Mouse (Mus musculus): Measurements from ENCODE around the gene Myoz2. TPM values are rescaled to one million over a fixed set of nuclear protein-coding genes. Genes with fewer than 3 reads are reported as not detected.

The Myoz2 gene
- total RNA-seq, 2 experiments from 2014 or later = 2,084 to 2,239 TPM

DNA sequence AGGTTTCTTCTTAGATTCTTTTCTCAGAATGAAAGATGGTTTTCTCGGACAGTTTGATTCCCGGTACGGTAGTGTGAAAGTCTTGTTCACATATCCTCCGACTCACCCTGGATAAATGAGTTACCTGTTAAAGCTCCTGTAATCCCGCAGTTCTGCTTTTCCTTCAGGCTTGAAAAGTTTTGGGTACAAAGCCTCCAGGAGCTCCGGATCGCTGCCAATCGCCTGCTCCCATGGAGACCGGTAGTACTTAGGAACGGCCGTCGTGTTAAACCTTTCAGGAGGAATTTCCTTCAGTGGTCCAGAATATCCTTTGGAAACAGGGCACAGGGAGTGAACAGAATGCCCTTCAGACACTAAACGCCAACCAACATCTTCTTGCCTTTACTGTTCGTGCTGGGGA lies 21.3 kb downstream of the Myoz2 start:
- intact Hi-C loops (cut with DNase I) = no loop called here
- no peak for DNase-seq

DNA sequence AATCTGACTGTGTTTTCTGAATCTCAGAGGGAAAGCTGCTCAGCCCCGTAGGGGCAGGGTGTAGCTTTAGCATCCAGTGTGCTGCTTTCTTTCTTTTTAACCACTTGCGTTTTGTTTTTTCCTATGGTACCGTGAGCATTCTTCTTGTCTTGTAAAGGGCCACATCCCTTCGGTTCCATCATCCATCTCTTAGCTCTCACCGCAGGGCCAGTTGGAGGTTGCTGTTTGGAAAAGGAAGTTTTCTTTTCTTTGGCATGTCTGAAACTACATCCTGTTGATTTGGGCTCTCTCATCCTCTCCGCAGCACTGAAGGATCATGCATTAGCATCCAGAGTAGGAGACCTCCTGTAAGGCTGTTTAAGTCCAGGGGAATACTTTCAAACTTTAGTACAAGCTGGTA lies 25.4 kb downstream of the Myoz2 start:
- no peak for DNase-seq
- intact Hi-C loops (cut with DNase I) = no loop called here

DNA sequence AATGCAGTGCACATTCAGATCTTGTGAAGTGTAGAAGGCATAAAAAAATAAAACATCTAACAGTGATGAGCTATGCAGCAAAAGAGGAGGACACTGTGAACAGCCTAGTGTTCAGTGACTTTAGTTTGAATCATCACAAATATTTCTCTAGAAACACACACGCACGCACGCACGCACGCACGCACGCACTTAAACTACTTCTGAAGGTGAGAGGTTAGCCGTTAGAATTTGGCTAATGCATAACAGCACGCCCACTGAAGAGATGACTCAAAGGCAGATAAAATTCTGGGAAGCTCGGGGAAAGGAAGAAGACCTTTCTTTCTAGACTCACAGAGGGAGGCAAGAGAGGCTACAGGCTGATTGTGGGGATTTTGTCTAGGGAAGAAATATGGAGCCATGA lies 27.4 kb downstream of the Myoz2 start:
- intact Hi-C loops (cut with DNase I) = no loop called here
- no peak for DNase-seq

DNA sequence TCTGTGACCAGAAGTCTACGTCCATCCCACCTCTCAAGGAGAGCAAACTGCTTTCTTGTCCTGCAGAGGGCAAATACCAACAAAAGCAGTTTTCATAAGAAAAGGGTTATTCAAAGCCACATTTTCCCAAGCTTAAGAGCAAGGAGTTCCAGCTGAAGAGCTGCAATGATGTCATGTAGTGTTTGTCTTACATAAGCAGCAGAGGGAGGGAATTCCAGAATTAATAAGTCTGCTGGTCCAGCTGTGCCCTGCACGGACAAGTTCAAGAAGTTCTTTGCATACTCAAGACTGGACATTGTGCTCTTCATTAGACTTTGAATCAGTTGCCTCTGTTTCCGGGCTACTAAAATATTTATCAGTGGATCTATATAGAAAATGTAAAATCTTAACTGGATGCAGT lies 33.8 kb downstream of the Myoz2 start:
- no peak for DNase-seq
- intact Hi-C loops (cut with DNase I) = no loop called here

DNA sequence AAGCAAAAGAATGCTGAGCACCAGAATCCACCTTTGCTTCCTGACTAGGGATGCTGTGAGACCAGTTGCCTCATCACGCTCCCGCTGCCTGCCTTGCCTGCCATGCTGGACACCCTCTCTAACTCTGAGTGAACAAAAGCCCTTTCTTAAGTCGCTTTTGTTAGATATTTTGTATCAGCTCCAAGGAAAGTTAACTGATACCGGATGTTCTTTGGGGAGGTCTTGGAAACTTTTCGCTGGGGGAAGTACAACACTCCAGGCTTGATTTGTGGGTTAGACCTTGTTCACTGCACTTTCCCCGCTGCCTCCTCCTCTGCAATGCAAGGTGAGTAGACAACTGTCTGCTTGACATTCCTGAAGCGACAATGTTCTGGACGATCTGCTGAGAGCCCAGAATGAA lies 36.3 kb downstream of the Myoz2 start:
- intact Hi-C loops (cut with DNase I) = no loop called here
- DNase-seq = no peak

DNA sequence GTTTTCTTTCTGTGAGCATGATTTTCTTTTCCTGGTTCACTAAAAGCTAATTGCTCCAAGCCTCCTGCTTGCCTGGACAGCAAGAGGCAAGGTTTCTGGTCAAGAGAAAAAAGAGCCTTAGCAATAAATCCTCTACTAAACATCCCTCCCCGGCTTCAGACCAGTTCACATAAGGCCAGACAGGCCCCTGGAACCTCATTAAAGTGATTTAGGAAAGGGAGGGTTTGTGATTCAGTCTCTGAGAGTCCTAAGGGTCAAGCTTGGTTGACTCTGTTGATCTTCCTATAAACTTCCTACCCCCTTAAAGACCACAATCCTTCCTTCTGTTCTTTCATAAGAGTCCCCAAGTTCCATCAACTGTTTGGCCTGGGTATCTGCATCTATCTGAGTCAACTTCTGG lies 37.8 kb downstream of the Myoz2 start:
- no peak for DNase-seq
- intact Hi-C loops (cut with DNase I) = no loop called here

DNA sequence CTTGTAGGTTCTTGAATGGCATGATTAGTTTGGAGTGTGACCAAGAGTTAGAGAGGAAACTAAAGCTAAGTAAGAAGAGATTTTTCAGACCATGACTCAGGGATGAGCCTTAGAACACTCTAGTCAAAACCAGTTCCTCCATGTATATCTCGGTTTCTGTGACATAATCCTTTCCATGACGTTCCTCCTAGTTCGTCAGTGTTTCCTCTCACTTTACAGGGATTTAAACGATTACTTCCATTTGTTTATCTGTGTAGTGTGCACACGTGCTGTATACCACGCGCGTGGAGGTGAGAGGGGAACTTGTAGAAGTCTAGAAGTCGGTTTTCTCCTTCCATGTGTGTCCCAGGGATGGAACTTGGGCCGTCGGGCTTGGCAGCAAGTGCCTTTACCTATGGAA lies 47.9 kb downstream of the Myoz2 start:
- intact Hi-C loops (cut with DNase I) = no loop called here
- no peak for DNase-seq

DNA sequence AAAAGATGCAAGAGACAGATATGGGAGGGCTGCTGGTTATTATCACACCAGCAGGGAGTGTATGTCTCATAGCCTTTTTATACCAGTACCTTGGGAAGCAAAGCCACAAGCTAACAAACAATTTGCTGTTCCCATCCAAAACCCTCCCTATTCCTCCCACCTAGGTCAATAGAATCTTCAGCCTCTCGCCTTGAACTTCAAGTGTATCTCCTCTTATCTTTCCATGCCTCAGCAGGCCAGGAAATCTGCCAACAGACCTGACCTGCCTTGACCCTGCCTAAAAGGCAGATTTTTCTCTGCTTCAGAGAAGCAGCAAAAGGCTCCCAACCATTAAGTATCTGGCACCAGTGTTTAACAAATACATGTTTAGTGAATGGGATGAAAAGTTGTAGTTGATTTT lies 48.4 kb downstream of the Myoz2 start:
- no peak for DNase-seq
- intact Hi-C loops (cut with DNase I) = no loop called here

DNA sequence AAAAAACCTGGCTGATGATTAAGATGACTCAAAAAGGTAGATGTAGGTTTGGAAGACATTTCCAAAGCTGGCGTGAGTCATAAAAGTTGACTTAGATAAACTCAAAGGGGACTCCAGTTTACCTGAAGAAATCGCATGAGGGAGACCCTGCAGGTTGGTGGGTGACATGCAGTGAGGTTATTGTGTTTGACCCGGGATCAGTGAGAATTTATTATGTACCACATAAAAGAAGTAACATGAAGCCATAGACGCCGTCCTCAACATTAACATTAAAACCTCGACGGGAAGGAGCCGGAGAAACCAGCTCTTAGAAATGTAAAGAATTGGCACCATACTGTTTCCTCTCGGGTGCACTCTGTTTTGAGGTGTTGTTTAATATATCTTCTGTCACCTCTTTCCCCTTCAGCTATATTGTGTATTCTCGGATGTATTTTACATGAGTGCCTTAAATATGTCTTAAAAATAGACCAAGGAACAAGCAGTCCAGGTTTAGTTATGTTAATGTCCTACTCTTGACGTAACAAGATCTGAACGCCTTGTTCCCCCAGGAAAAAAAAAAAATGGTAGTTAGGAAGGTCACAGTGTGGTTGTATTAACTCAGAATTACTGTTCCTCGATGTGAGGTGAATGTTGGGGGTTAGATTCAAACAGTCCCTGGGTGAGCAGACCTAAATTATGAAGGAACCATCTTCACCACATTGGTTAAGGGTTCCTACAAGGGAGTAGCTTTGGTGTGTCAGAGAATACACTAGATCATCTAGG lies 49.5 kb downstream of the Myoz2 start:
- intact Hi-C loops (cut with DNase I) = no loop called here
- DNase-seq = no peak

DNA sequence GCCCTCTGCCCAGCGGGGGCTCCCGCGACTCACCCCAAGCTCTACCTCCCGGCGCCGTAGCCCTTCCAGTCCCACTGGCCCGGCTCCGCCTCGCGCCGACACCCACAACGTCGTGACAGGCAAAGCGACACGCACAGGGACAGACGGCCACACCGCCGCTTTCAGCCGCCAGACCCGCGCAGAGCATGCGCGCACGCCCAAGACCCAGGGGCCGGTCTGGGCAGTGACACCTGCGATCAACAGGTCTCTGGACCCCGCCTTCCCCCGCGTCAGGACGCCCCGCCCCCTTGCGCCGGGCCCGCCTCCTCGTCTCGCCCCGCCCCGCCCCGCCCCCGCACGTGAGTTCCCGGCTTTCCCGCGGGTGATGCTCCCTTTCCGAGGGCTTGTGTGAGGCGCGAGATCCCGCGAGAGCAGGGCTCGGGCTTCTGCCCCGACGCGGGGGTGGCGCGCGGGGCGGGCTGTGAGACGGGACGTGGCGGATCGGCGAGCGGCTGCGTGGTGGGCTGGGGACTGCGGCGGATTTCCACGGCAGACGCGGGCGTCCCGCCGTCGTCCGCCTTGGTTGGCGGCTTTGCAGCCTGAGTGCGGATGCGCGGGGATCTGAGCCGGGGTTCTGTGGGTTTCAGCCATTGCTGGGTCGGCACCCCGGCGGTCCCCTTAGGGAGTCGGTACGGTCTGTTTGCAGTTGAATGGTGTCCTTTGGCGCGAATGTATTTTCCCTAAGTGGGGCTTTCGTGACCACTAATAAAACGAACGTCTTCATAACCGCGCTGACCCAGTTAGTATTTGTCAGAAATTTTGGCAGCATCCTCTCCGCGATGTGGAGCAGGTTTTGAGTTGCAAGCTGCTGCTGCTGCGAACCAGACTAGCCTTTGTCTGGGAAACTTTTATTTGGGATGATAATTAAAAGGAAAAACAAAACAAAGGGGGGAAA lies 50.3 kb downstream of the Myoz2 start, which contains the start of gene Usp53:
Usp53 (minus strand) TSS at position 262 of the 934 bp plus-strand sequence.
- intact Hi-C loops (cut with DNase I) = loop anchor here (5.0 kb wide), 1 partner anchor 173 kb away; no protein-coding TSS in a partner anchor

DNA sequence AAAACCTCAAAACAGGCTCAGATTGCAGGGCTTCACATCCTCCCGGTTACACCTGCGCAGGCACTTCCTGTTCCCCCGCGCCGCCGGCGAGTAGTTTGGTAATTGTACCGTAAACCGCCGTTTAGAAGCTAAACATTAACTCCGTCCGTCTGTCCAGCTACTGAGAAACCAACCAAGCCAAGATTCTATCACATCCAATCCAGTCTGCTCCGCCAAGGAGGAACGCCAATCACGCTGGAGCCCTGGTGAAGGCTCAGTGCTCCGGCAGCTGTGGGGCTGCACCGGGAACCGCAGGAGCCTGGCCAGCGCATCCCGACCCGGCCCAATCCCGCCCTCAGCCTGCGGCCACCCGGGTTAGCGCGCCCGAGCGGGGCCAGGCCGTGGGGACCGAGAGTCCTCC lies 51.0 kb downstream of the Myoz2 start:
- DNase-seq = no peak
- intact Hi-C loops (cut with DNase I) = loop anchor here (5.0 kb wide), 1 partner anchor 173 kb away; no protein-coding TSS in a partner anchor

More for the DNA sequence above, 50.3 kb downstream of the Myoz2 start, which contains the start of gene Usp53:
- DNase-seq = peak; percentile 92 to 95

DNA sequence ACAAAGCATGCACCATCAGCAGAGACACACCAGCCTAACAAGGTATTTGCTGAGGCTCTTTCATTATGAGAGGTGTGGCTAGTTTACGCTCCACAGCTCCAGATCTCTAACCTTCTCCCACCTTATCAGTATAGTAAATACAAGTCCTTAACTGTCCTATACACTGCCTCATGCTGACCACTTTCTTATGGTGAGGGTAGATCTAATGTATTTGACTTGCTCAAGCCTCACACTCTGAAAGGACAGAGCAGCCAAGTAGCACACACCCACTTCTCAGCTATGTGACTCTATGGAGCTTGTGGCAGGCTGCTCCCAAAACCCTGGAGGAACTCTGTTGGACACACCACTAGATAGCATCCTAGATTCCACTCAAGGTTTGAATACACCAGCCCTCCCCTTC lies 58.9 kb downstream of the Myoz2 start:
- no peak for DNase-seq
- intact Hi-C loops (cut with DNase I) = loop anchor here (1.0 kb wide), 1 partner anchor 33 kb away; no protein-coding TSS in a partner anchor

DNA sequence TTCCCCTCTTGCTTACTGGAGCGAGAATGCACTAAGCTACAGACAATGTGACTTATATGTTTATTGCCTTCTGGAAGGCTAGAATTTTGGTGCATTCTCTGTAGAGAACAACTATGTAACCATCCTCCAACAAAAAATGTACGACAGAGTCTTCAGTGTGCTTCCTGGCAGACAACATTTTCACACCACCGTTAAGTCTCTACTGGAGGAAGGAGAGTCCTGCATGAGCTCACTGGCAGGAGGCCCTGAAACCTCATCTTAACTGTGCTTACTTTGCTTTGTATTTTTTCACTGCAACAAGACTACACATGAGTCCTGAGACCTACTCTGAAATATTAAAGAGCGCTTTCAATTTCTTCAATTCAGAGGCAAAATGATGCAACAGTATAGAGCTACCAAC lies 59.5 kb downstream of the Myoz2 start:
- DNase-seq = no peak
- intact Hi-C loops (cut with DNase I) = loop anchor here (1.0 kb wide), 1 partner anchor 32 kb away; no protein-coding TSS in a partner anchor

DNA sequence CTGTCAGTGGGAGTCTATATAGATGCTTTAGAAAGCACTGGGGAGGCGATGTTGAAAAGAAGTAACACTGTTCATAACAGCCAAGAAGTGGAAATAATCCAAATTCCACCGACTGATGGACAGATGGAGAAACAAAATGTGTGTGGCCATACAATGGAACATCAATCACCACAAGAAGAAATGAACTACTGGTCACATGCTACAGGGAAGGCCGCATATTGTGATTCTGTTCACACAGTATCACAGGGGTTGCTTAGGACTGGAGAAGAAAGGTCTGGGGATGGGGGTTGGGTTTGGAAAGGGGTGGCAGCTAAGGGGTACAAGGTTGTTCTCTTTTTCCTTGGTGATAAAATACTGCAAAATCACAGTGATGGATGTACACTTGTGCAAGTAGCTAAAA lies 60.0 kb downstream of the Myoz2 start:
- intact Hi-C loops (cut with DNase I) = loop anchor here (1.0 kb wide), 1 partner anchor 32 kb away; no protein-coding TSS in a partner anchor
- no peak for DNase-seq

DNA sequence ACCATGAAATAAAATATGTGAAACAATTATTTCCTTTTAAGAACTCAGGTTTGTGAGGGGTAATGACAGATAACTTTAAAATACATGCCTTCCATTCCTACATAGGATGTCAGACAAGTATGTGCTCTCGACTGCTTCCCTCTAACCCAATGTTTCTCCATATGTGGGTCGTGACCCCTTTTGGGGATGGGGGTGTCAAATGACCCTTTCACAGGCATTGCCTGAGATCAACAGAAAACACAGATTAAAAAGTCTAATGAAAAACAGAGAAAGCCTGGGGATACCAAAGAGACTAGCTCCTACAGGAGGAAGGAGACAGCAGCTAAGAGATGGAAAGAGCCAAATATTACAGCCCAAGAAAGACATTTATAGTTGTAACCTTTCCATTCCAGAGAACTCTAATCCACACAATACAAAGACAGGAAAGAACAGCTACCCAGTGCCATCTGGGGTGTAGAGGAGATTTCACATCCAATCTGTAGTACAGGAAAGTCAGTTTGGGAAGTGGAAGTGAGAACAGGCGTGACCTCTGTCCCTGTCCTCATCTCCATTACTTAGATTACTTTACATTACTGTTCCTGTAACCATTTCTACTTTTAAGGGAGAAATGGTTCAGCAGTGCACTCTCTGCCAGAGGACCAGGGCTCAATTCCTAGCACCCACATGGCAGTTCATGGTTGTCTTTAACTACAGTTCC lies 62.5 kb downstream of the Myoz2 start:
- DNase-seq = no peak
- intact Hi-C loops (cut with DNase I) = no loop called here

DNA sequence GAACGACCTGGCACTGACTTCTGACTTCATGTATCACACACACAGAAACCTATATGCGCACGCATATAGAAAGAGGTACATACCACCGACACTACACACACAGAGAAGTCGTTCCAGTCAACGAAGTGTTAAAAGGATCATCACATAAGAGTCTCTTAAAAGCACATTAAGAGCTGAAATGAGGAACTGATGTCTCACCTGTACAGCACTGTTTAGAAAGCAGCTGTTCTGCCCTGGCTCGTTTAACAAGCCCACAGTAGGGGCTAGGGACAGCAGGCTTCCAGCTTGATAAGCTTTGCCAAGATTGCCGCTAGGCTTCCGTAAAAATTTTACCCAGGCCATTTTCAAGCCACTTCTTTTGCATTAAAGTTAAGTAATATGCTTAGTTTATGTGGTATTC lies 66.4 kb downstream of the Myoz2 start:
- DNase-seq = no peak
- intact Hi-C loops (cut with DNase I) = no loop called here

DNA sequence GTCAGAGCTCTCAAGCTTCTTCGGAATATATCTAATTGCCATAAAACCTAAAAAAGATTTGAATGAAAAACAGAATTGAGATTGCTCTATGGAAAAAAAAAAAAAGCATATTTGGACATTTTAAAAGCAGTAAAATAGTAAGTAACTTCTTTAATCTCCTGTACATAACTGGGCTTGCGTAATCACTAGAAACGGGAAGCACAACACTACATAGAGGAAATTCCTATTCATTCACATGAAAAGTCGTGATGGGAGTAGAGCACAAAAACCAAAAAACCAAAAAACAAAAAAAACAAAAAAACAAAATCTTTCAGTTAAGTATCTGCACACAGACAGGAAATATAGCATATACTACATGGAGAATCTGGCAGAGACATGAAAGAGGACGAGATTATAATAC lies 70.5 kb downstream of the Myoz2 start:
- intact Hi-C loops (cut with DNase I) = no loop called here
- DNase-seq = no peak

Measured in heart, postnatal 36 days (tissue).